Mouse (Mus musculus) embryonic facial prominence, embryonic 14.5 days (tissue): ENCODE results near the gene C1qtnf4. TPM values are rescaled to one million over a fixed set of nuclear protein-coding genes. Genes with fewer than 3 reads are reported as not detected.
"Not testable (repeated sequence)": the region's sequence is repeated elsewhere in the genome, so short reads cannot be mapped to it uniquely, and the experiment has no call there.

Experiments used
- ATAC-seq: fragments of 200-750 bp; cut with Nextera tagmentation; 2 replicates; pipeline ENCODE4 v1.8.0; 2017; ENCODE audit warnings: low read depth, moderate number of reproducible peaks, moderate TSS enrichment
- DNase-seq: peaks from one replicate; pipeline ENCODE4 v3.0.0-alpha.2; 2015; ENCODE audit warnings: low spot score
- H3K27ac ChIP-seq: fragments of 300-500 bp; sonication (generic); replicated peaks from 2 replicates; pipeline ENCODE4 v1.5.1; 2014; ENCODE audit warnings: low read depth, mild to moderate bottlenecking, low read length, moderate library complexity
- H3K27me3 ChIP-seq: fragments of 300-500 bp; sonication (generic); replicated peaks from 2 replicates; pipeline ENCODE4 v1.6.1; 2014; ENCODE audit warnings: low read length; ENCODE audit not compliant: control insufficient read depth, insufficient read depth
- H3K36me3 ChIP-seq: fragments of 300-500 bp; sonication (generic); 2 replicates; pipeline ENCODE4 v1.6.1; 2014; ENCODE audit warnings: low read length, mixed read lengths; ENCODE audit not compliant: control insufficient read depth, insufficient read depth
- H3K4me1 ChIP-seq: fragments of 300-500 bp; sonication (generic); 2 replicates; pipeline ENCODE4 v1.6.1; 2014; ENCODE audit warnings: antibody characterized with exemption, low read length; ENCODE audit not compliant: control insufficient read depth, insufficient read depth
- H3K4me2 ChIP-seq: fragments of 300-500 bp; sonication (generic); 2 replicates; pipeline ENCODE4 v1.6.1; 2014; ENCODE audit warnings: low read depth, mild to moderate bottlenecking, low read length, moderate library complexity, mixed read lengths
- H3K4me3 ChIP-seq: fragments of 300-500 bp; sonication (generic); 2 replicates; pipeline ENCODE4 v1.5.1; 2014; ENCODE audit warnings: low read depth, mild to moderate bottlenecking, low read length
- H3K9ac ChIP-seq: fragments of 300-500 bp; sonication (generic); 2 replicates; pipeline ENCODE4 v1.6.1; 2014; ENCODE audit warnings: low read depth, mild to moderate bottlenecking, low read length, moderate library complexity, mixed read lengths
- H3K9me3 ChIP-seq: fragments of 300-500 bp; sonication (generic); 2 replicates; pipeline ENCODE4 v1.6.1; 2016; ENCODE audit warnings: low read length; ENCODE audit not compliant: control insufficient read depth
- WGBS: fragments of 180-500 bp; shearing (Covaris S2); extraction: QIAGEN DNeasy Blood & Tissue Kit; methylation state at CpG from one replicate; pipeline ENCODE4 v1.1.7; 2014; 5-methylcytosine and 5-hydroxymethylcytosine counted together
- polyA plus RNA-seq: library from polyadenylated mRNA; unstranded; fragments of >200 nt; fragmentation: Nextera tagmentation; extraction: Ambion mirVana; gene quantifications from 2 replicates; pipeline ENCODE4 v1.2.1, GENCODE M21; 2014

Gene C1qtnf4
- polyA plus RNA-seq, 1 experiment from 2014 or later: 19.9 TPM

- ATAC-seq (no peak), DNase-seq (no peak)
- Histone ChIP-seq H3K36me3 (peaks cover 56% of the 10 kb centered on the region), H3K27ac (no peak overlapping the region), H3K27me3 (peaks cover 15% of the 10 kb centered on the region), H3K4me2 (no peak overlapping the region), H3K9ac (no peak overlapping the region), H3K4me1 (peaks cover 7% of the 10 kb centered on the region; the same call in 1 of the 2 replicates), H3K4me3 (no peak overlapping the region), H3K9me3 (no peaks in the 10 kb centered on the region)
- 94% methylated on average over 6 of the region's 6 CpGs for WGBS
Observed at GRCm38 (mm10) chr2:90893673-90894298, 8.1 kb downstream of the C1qtnf4 start.

GRCm38 (mm10) chr2:90894299-90894677 is 8.6 kb downstream of the C1qtnf4 start:
- WGBS: 90% methylated on average over 3 of the region's 3 CpGs
- H3K27ac ChIP-seq: not testable (repeated sequence)

GRCm38 (mm10) chr2:90903398-90903797 is 17.7 kb downstream of the C1qtnf4 start:
- Histone ChIP-seq H3K36me3 (peaks cover 53% of the 10 kb centered on the region), H3K4me2 (peak overlapping the region; percentile 79), H3K9me3 (no peaks in the 10 kb centered on the region), H3K27me3 (no peaks in the 10 kb centered on the region), H3K4me3 (peak overlapping the region; percentile 97), H3K9ac (peak overlapping the region; percentile 95), H3K27ac (0 out of 2 replicates have a peak overlapping the region, but pooled peaks have one; percentile 91), H3K4me1 (peaks cover 11% of the 10 kb centered on the region)
- no peak for ATAC-seq
- no peak for DNase-seq
- 85% methylated on average over 2 of the region's 2 CpGs for WGBS

More at GRCm38 (mm10) chr2:90894299-90894677, 8.6 kb downstream of the C1qtnf4 start:
- not testable (repeated sequence) for DNase-seq, H3K9me3 ChIP-seq, H3K4me1 ChIP-seq, H3K4me3 ChIP-seq, H3K4me2 ChIP-seq, H3K9ac ChIP-seq, ATAC-seq
- Histone ChIP-seq H3K36me3 (peaks cover 61% of the 10 kb centered on the region), H3K27me3 (peaks cover 11% of the 10 kb centered on the region)

- peaks cover 11% of the 10 kb centered on the region for H3K4me1 ChIP-seq
- ATAC-seq (peak; percentile 97), DNase-seq (peak; percentile 96)
- WGBS: under 1% methylated on average over 39 of the region's 43 CpGs
- no peaks in the 10 kb centered on the region for H3K27me3 ChIP-seq
- H3K9me3 ChIP-seq: no peaks in the 10 kb centered on the region
- H3K4me3 ChIP-seq: peak within 1 kb of the TSS; percentile 97
- peak within 1 kb of the TSS; percentile 95 for H3K9ac ChIP-seq
- peak within 1 kb of the TSS; percentile 91 for H3K27ac ChIP-seq
- peak within 1 kb of the TSS; percentile 79 for H3K4me2 ChIP-seq
- peaks cover 54% of the 10 kb centered on the region for H3K36me3 ChIP-seq
Observed at GRCm38 (mm10) chr2:90904076-90904855, 18.6 kb downstream of the C1qtnf4 start, which contains the start of the genes Kbtbd4 and Ndufs3. Gene Kbtbd4, plus strand, starts transcription at chr2:90904740. Gene Ndufs3, minus strand, starts transcription at chr2:90904827.

- Histone ChIP-seq H3K9ac (peak overlapping the region; percentile 95), H3K27me3 (no peaks in the 10 kb centered on the region), H3K4me2 (peak overlapping the region; percentile 79), H3K9me3 (no peaks in the 10 kb centered on the region), H3K36me3 (peaks cover 59% of the 10 kb centered on the region), H3K27ac (peak overlapping the region; percentile 91), H3K4me1 (peaks cover 11% of the 10 kb centered on the region), H3K4me3 (peak overlapping the region; percentile 97)
- ATAC-seq (peak; percentile 63), DNase-seq (peak; percentile 42)
- WGBS: 0% methylated on average over 20 of the region's 21 CpGs
Observed at GRCm38 (mm10) chr2:90904856-90905224, 19.2 kb downstream of the C1qtnf4 start.

GRCm38 (mm10) chr2:90906721-90907120 is 21.1 kb downstream of the C1qtnf4 start:
- ATAC-seq: no peak
- Histone ChIP-seq H3K27ac (no peak overlapping the region), H3K4me2 (no peak overlapping the region), H3K4me3 (no peak overlapping the region), H3K9me3 (no peaks in the 10 kb centered on the region), H3K9ac (no peak overlapping the region), H3K27me3 (no peaks in the 10 kb centered on the region), H3K36me3 (peaks cover 60% of the 10 kb centered on the region), H3K4me1 (peaks cover 11% of the 10 kb centered on the region)
- 94% methylated on average over 2 of the region's 2 CpGs for WGBS
- no peak for DNase-seq

GRCm38 (mm10) chr2:90910861-90911260 is 25.2 kb downstream of the C1qtnf4 start:
- H3K9me3 ChIP-seq: no peaks in the 10 kb centered on the region
- WGBS: 82% methylated on average over 1 of the region's 1 CpGs

GRCm38 (mm10) chr2:90911668-90912067 is 26.0 kb downstream of the C1qtnf4 start:
- ATAC-seq (no peak), DNase-seq (no peak)
- Histone ChIP-seq H3K9ac (no peak overlapping the region), H3K27me3 (no peaks in the 10 kb centered on the region), H3K36me3 (peaks cover 71% of the 10 kb centered on the region), H3K27ac (no peak overlapping the region), H3K4me2 (no peak overlapping the region), H3K4me3 (no peak overlapping the region), H3K9me3 (no peaks in the 10 kb centered on the region), H3K4me1 (peaks cover 15% of the 10 kb centered on the region)
- WGBS: 69% methylated on average over 1 of the region's 1 CpGs

More at GRCm38 (mm10) chr2:90910861-90911260, 25.2 kb downstream of the C1qtnf4 start:
- Histone ChIP-seq H3K27me3 (no peaks in the 10 kb centered on the region), H3K4me3 (no peak overlapping the region), H3K9ac (no peak overlapping the region), H3K4me1 (peaks cover 6% of the 10 kb centered on the region), H3K27ac (no peak overlapping the region), H3K36me3 (peaks cover 75% of the 10 kb centered on the region), H3K4me2 (no peak overlapping the region)
- ATAC-seq: no peak
- no peak for DNase-seq
